Mouse (Mus musculus) hindbrain, embryonic 15.5 days (tissue): ENCODE data around the gene Mmp11. TPM values are rescaled to one million over a fixed set of nuclear protein-coding genes. Genes with fewer than 3 reads are reported as not detected.

Source experiments
- ATAC-seq: fragments of 200-750 bp; cut with Nextera tagmentation; 2 replicates; pipeline ENCODE4 v1.8.0; 2017; ENCODE audit warnings: low read depth, moderate number of reproducible peaks, moderate TSS enrichment; ENCODE audit not compliant: low FRiP score
- H3K27ac ChIP-seq: fragments of 300-500 bp; sonication (generic); replicated peaks from 2 replicates; pipeline ENCODE4 v1.5.1; 2015; ENCODE audit warnings: mild to moderate bottlenecking, inconsistent platforms
- H3K27me3 ChIP-seq: fragments of 300-500 bp; sonication (generic); 2 replicates; pipeline ENCODE4 v1.6.1; 2015; ENCODE audit warnings: control low read depth, inconsistent platforms
- H3K36me3 ChIP-seq: fragments of 300-500 bp; sonication (generic); 2 replicates; pipeline ENCODE4 v1.6.1; 2015; ENCODE audit warnings: control low read depth, inconsistent platforms
- H3K4me1 ChIP-seq: fragments of 300-500 bp; sonication (generic); replicated peaks from 2 replicates; pipeline ENCODE4 v1.6.1; 2015; ENCODE audit warnings: control low read depth, inconsistent platforms
- H3K4me2 ChIP-seq: fragments of 300-500 bp; sonication (generic); 2 replicates; pipeline ENCODE4 v1.6.1; 2015; ENCODE audit warnings: moderate library complexity, mild to moderate bottlenecking, inconsistent platforms
- H3K4me3 ChIP-seq: fragments of 300-500 bp; sonication (generic); 2 replicates; pipeline ENCODE4 v1.5.1; 2015; ENCODE audit warnings: mild to moderate bottlenecking, inconsistent platforms
- H3K9ac ChIP-seq: fragments of 300-500 bp; sonication (generic); 2 replicates; pipeline ENCODE4 v1.6.1; 2015; ENCODE audit warnings: inconsistent platforms
- H3K9me3 ChIP-seq: fragments of 300-500 bp; sonication (generic); 2 replicates; pipeline ENCODE4 v1.6.1; 2016; ENCODE audit warnings: control low read depth, inconsistent platforms
- WGBS: fragments of 180-500 bp; shearing (Covaris S2); methylation state at CpG from one replicate; pipeline ENCODE4 v1.1.7; 2015; 5-methylcytosine and 5-hydroxymethylcytosine counted together
- polyA plus RNA-seq: library from polyadenylated mRNA; unstranded; fragments of >200 nt; fragmentation: Nextera tagmentation; extraction: Ambion mirVana; gene quantifications from 2 replicates; pipeline ENCODE4 v1.2.1, GENCODE M21; 2015

The Mmp11 gene
- polyA plus RNA-seq, 1 experiment from 2014 or later, result 18.2 TPM

DNA sequence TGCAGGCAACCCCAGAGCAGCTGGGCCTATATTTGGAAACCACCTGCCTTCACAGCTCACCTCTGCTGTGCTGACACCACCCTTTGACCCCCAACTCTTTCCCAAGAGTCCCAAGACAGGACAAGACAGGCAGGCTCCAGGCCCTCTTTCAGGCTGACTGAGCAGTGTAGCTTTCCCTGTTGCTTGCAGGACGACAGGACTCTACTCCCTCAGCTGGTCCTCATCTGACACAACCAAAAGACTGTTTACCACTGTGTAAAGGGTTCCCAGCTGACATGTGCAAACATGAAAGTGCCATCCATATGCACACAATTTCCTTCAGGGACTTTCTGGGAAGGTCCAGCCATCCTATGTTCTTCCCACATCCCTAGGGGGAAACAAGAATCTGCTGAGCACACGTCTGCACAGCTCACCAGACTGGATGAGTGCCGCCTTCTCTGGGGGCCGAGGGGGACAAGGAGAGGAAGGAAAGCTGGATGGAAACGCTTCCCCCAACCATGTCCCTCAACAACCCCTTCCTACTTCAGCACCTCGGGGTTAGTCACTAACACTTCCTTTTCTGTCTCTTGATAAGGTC is 23.2 kb downstream of the Mmp11 start:
- peaks cover 63% of the 10 kb centered on the region for H3K36me3 ChIP-seq
- no peaks in the 10 kb centered on the region for H3K27me3 ChIP-seq
- H3K9me3 ChIP-seq, result no peaks in the 10 kb centered on the region
- peaks cover 5% of the 10 kb centered on the region for H3K4me1 ChIP-seq
- ATAC-seq, result no peak
- H3K4me2 ChIP-seq, result no peak overlapping the region
- no peak overlapping the region for H3K9ac ChIP-seq
- no peak overlapping the region for H3K27ac ChIP-seq
- WGBS, result 71% methylated on average over 6 of the region's 6 CpGs
- H3K4me3 ChIP-seq, result no peak overlapping the region

DNA sequence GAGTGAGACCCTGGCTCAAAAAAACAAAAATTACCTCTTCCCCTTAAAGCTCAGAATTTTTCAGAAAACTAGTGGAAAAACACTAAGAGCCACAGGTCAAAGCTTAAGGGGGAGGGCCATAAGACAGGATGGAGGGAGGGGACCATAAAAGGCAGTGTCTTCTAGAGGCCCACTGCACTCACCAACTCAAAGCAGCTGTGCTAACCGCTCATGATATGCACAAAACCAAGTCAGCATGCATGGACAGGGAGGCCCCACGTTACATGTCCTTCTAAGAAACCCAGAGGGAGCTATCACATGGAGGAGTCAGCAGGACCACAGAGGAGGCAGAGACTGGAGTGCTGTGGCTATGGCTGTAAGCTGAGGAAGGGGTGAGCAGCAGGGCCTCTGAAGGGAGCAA is 25.6 kb downstream of the Mmp11 start:
- Histone ChIP-seq H3K9ac (no peak overlapping the region), H3K36me3 (peaks cover 78% of the 10 kb centered on the region), H3K4me1 (no peaks in the 10 kb centered on the region), H3K27me3 (no peaks in the 10 kb centered on the region), H3K9me3 (no peaks in the 10 kb centered on the region), H3K4me2 (no peak overlapping the region), H3K27ac (no peak overlapping the region), H3K4me3 (no peak overlapping the region)
- 91% methylated on average over 2 of the region's 2 CpGs for WGBS
- no peak for ATAC-seq

DNA sequence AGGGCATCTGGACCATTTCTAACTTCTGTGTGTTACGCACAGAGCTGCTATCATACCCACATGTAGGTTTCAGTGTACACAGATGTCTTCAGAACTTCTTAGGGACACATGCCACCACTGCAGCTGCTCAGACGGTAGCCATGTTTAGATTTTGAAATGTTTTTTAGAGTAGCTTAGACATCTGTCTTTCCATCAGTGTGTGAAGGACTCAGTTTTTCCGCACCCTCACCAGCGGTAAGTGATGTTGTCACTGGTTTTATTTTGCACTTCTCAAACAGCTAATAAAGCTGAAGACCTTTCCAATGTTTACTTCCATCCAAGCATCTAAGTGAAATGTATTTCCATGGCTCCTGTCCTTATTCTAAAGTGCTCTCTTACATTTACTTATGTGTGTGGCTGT is 29.4 kb downstream of the Mmp11 start:
- H3K4me2 ChIP-seq, result no peak overlapping the region
- 95% methylated on average over 4 of the region's 4 CpGs for WGBS

DNA sequence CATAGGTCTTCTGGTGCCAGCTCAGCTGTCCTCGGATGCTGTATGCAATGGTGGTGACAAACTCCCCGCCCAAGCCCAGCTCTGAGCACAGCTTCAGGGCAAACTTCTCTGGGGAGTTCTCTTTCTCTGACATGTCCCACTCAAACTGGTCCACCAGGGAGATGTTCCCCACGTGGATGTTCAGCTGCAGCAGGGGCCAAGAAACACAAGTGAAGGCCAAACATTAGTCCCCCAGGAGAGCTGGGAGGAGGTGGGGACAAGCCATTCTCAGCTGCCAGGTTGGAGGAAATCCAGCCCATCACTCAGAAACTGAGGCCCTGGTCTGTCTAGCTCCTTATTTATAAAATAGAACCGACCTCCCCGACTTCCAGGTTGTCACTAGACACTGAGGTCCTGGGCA is 31.9 kb downstream of the Mmp11 start:
- no peaks in the 10 kb centered on the region for H3K4me1 ChIP-seq
- WGBS, result 84% methylated on average over 5 of the region's 5 CpGs
- H3K4me2 ChIP-seq, result no peak overlapping the region
- no peaks in the 10 kb centered on the region for H3K9me3 ChIP-seq
- no peak overlapping the region for H3K4me3 ChIP-seq
- no peak overlapping the region for H3K27ac ChIP-seq
- no peak overlapping the region for H3K9ac ChIP-seq
- H3K36me3 ChIP-seq, result peaks cover 88% of the 10 kb centered on the region
- ATAC-seq, result no peak
- H3K27me3 ChIP-seq, result no peaks in the 10 kb centered on the region

More for the DNA sequence above, 29.4 kb downstream of the Mmp11 start:
- Histone ChIP-seq H3K9ac (no peak overlapping the region), H3K36me3 (peaks cover 91% of the 10 kb centered on the region), H3K27ac (no peak overlapping the region), H3K9me3 (no peaks in the 10 kb centered on the region), H3K27me3 (no peaks in the 10 kb centered on the region), H3K4me3 (no peak overlapping the region), H3K4me1 (no peaks in the 10 kb centered on the region)
- ATAC-seq, result no peak

DNA sequence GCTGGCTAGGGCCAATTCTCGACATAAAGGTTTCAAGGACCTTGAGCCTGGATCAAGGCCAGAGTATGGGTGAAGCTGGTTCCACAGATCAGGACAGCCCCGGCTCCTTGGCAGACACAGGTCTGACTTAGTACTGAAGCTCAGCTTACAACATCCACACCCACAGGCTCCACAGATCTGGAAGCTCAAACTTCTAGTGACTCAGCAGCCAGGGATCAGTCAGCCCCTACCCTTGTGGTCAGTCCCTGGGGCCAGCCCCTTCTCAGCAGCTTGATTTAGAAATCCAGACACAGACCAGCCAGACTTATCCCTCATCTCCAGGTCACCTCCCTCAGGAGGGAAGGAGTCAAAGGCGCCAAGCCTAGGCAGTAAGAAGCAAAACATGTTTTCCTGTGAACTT is 37.5 kb downstream of the Mmp11 start:
- no peak overlapping the region for H3K4me3 ChIP-seq
- WGBS, result 69% methylated on average over 3 of the region's 3 CpGs
- H3K36me3 ChIP-seq, result peaks cover 78% of the 10 kb centered on the region
- H3K9me3 ChIP-seq, result no peaks in the 10 kb centered on the region
- no peaks in the 10 kb centered on the region for H3K27me3 ChIP-seq
- ATAC-seq, result 0 out of 2 replicates have a peak, but pooled peaks have one; percentile 29
- H3K9ac ChIP-seq, result no peak overlapping the region
- peak overlapping the region; percentile 18 for H3K27ac ChIP-seq
- H3K4me2 ChIP-seq, result no peak overlapping the region
- 0 out of 2 replicates have a peak, but pooled peaks cover 4% of the 10 kb centered on the region for H3K4me1 ChIP-seq

DNA sequence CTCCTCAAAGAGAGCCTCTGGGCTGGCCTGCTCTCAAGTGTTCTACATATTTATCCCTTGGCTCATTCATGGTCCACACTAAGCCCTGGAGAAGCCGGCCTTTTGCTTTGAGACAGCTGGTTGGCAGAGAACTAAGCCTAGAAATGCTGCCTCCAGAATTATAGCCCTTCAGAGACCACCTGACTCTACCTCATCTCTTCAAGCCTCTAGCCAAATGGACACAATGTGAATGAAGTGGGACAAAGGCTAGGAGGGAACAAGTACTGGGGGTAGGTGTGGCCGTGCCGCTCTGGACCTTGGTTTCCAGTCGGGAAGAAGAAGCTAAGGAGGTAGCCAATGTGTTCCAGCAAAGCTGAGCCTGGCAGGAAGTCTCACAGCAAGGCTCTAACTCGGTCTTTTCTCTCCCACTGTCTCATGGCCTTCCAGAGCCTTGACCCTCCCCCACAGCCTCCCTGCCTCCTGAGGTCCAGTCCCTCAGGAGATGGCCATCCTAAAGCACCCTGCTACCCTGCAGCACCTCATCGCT is 38.2 kb downstream of the Mmp11 start:
- no peak overlapping the region for H3K27ac ChIP-seq
- peaks cover 71% of the 10 kb centered on the region for H3K36me3 ChIP-seq
- WGBS, result 81% methylated on average over 6 of the region's 6 CpGs
- no peak for ATAC-seq
- H3K4me3 ChIP-seq, result no peak overlapping the region
- H3K27me3 ChIP-seq, result no peaks in the 10 kb centered on the region
- H3K9me3 ChIP-seq, result no peaks in the 10 kb centered on the region
- no peak overlapping the region for H3K9ac ChIP-seq
- H3K4me2 ChIP-seq, result no peak overlapping the region
- H3K4me1 ChIP-seq, result peaks cover 10% of the 10 kb centered on the region

DNA sequence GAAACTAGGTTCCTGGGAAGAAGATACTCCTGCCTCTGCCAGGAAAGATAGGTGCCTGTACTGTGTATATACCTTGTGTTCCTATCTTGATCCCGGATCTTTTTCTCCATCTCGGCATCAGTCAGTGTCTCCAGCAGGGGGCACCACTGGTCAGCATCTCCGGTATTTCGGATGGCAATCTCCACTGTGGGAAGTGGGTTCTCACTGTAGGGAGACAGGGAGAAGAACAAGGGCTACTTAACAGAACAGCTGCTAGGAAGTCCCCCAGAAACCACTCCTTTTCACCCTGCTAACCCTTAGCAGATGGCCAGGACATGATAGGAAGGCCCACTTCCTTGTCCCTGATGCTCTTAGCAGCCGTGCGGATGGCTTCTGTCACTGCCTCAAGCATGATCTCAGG is 38.9 kb downstream of the Mmp11 start:
- Histone ChIP-seq H3K9ac (no peak overlapping the region), H3K9me3 (no peaks in the 10 kb centered on the region), H3K4me1 (peaks cover 10% of the 10 kb centered on the region), H3K27me3 (no peaks in the 10 kb centered on the region), H3K27ac (no peak overlapping the region), H3K4me2 (no peak overlapping the region), H3K36me3 (peaks cover 64% of the 10 kb centered on the region), H3K4me3 (no peak overlapping the region)
- ATAC-seq, result no peak
- 29% methylated on average over 6 of the region's 6 CpGs for WGBS

DNA sequence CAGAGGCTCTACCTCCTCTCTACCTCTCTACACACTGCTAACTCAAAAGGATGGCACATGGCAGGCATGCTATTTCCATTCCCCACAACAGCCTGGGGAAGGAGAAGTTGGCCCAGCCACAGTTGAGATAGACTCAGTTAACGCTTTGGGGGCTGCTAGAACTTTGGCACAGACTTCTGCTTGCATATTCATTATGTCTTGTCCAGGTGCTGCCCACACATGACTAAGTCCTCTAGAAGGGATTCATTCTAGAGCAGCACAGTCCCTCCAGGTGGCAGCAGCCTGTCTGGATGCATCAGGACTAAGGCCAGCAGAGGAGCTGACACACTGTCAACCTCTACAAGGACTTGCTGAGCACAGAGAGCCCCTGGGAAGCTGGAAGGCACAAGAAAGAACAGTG is 40.1 kb downstream of the Mmp11 start:
- WGBS, result 93% methylated on average over 1 of the region's 1 CpGs
- no peak overlapping the region for H3K4me3 ChIP-seq
- no peaks in the 10 kb centered on the region for H3K9me3 ChIP-seq
- H3K27me3 ChIP-seq, result no peaks in the 10 kb centered on the region
- H3K9ac ChIP-seq, result no peak overlapping the region
- peaks cover 52% of the 10 kb centered on the region for H3K36me3 ChIP-seq
- peaks cover 10% of the 10 kb centered on the region for H3K4me1 ChIP-seq
- H3K4me2 ChIP-seq, result no peak overlapping the region
- no peak for ATAC-seq
- no peak overlapping the region for H3K27ac ChIP-seq

DNA sequence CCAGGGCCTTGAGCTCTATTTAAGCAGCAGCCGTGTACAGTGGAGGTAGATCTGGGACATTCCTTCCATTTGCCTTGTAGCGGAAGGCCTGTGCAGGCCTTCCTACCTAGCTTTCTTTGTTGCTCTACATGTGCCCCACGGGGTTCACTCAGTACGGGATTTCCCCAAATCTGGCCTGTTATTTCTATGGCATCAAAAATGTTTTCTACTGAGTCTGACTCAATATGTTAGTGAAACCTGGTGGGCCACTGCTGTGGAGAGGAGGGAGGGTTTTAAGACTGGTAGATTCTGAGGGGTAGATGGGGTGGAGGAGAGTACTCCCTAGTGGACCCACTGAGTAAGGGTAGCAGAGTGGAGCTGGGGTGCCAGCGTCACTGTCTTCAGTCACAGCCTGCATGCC is 40.6 kb downstream of the Mmp11 start:
- ATAC-seq, result no peak
- WGBS, result 94% methylated on average over 5 of the region's 5 CpGs
- peaks cover 47% of the 10 kb centered on the region for H3K36me3 ChIP-seq

DNA sequence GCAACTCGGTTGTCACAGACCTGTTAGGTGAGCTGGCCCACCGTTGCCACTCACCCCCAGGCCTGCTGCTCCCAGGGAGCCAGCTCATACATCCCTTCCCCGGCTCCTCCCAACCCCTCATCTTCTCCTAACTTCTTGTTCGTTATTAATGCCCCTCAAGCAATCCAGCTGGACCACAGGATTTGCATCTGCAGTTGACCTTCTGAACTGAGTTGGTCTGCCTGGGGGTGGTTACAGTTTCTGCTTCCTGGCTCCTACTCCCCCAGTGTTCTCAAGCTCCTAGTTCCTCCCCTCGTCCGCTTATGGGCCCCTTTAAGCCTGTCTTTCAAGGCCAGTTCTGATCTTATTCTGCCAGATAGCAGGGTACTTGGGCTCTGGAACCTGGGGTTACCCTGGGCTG is 41.7 kb downstream of the Mmp11 start:
- Histone ChIP-seq H3K36me3 (peaks cover 38% of the 10 kb centered on the region), H3K4me3 (no peak overlapping the region), H3K4me2 (no peak overlapping the region), H3K27me3 (no peaks in the 10 kb centered on the region), H3K9me3 (no peaks in the 10 kb centered on the region), H3K27ac (no peak overlapping the region), H3K4me1 (peaks cover 10% of the 10 kb centered on the region), H3K9ac (no peak overlapping the region)
- WGBS, result 82% methylated on average over 6 of the region's 6 CpGs
- no peak for ATAC-seq

More for the DNA sequence above, 40.6 kb downstream of the Mmp11 start:
- Histone ChIP-seq H3K27ac (no peak overlapping the region), H3K9ac (no peak overlapping the region), H3K4me1 (peaks cover 10% of the 10 kb centered on the region), H3K9me3 (no peaks in the 10 kb centered on the region), H3K4me2 (no peak overlapping the region), H3K4me3 (no peak overlapping the region), H3K27me3 (no peaks in the 10 kb centered on the region)

DNA sequence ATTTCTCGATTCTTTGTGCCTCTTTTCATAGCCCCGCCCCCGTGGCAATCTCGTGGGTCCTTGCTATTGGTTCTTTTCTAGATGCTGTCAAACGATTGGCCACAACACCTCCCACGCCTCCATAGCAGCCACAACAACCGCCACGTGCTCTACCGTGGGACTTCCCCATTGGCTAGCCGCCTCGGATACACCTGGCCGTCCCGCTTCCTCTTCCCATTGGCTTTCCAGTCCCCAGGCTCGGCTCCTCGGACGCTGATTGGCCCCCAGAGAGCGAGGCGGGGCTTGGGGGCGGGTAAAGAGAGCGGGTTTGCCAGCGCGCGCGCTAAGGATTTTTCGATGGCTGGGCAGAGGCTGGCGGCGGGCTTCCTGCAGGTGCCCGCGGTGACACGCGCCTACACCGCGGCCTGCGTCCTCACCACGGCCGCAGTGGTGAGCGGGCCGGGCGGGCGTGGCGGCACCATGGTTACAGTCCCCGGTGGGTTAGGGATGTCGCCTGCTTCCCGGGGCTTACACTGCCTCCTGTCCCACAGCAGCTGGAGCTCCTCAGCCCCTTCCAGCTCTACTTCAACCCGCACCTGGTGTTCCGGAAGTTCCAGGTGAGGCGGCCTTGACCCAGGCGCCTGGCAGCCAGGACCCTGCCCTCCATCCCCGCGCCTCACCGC is 43.1 kb downstream of the Mmp11 start, which contains the start of gene Derl3:
Gene Derl3, plus strand, starts transcription at position 325 of the 662 bp plus-strand sequence.
- Histone ChIP-seq H3K4me3 (peak within 1 kb of the TSS; percentile 35), H3K36me3 (peaks cover 29% of the 10 kb centered on the region), H3K27me3 (no peaks in the 10 kb centered on the region), H3K4me1 (peaks cover 6% of the 10 kb centered on the region), H3K4me2 (peak within 1 kb of the TSS; percentile 80), H3K27ac (0 out of 2 replicates have a peak within 1 kb of the TSS, but pooled peaks have one; percentile 5), H3K9ac (0 out of 2 replicates have a peak within 1 kb of the TSS, but pooled peaks have one; percentile 17), H3K9me3 (no peaks in the 10 kb centered on the region)
- 2% methylated on average over 51 of the region's 51 CpGs for WGBS
- ATAC-seq, result peak; percentile 99

DNA sequence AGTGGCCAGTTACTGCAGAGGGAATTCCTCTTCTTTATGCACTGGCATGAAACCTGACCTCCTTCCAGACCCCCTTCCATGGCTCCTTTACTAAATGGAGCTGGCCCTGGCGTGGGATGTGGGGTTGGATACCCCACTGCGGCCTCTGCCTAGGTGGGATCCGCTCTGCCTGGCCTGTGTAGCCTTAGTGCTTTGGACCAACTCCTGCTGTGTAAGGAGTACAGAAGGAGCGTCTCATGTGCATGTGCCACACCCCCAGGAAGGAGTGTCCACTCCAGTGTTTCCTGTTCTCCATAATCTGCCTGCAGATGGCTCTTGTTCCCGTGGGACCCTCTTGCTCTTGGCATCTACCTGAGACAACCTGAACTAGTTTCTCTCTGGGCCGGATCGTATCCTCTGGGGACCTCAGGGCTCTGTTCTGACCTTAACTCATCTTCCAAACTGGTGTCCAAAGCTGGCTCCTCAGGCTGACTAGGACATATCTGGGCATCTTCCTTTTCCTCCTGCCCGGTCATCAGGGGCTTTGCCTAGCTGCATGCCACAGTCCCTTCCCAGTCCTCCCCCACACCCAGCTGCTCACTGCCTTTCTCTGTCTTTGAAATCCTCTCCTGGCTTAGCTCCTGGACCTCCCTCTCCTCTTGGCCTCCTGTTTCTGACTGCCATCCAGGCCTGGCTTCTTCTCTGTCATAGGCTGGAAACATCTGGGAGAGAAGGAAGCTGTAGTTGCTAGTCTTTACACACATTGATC is 46.7 kb downstream of the Mmp11 start:
- Histone ChIP-seq H3K36me3 (no peaks in the 10 kb centered on the region), H3K9me3 (no peaks in the 10 kb centered on the region), H3K27ac (no peak overlapping the region), H3K4me2 (no peak overlapping the region), H3K4me3 (no peak overlapping the region), H3K9ac (no peak overlapping the region), H3K4me1 (peaks cover 6% of the 10 kb centered on the region), H3K27me3 (no peaks in the 10 kb centered on the region)
- no peak for ATAC-seq
- 57% methylated on average over 8 of the region's 8 CpGs for WGBS
